Mouse (Mus musculus) neural tube, embryonic 15.5 days (tissue): ENCODE data around the gene Fblim1. TPM values are rescaled to one million over a fixed set of nuclear protein-coding genes. Genes with fewer than 3 reads are reported as not detected.

Experiments
- ATAC-seq: fragments of 200-750 bp; cut with Nextera tagmentation; 2 replicates; pipeline ENCODE4 v1.8.0; 2017; ENCODE audit warnings: mild to moderate bottlenecking, moderate TSS enrichment, moderate library complexity; ENCODE audit not compliant: low FRiP score
- H3K27ac ChIP-seq: fragments of 300-500 bp; sonication (generic); replicated peaks from 2 replicates; pipeline ENCODE4 v1.5.1; 2015; ENCODE audit warnings: mild to moderate bottlenecking, inconsistent platforms
- H3K27me3 ChIP-seq: fragments of 300-500 bp; sonication (generic); replicated peaks from 2 replicates; pipeline ENCODE4 v1.6.1; 2015; ENCODE audit warnings: inconsistent platforms
- H3K36me3 ChIP-seq: fragments of 300-500 bp; sonication (generic); 2 replicates; pipeline ENCODE4 v1.6.1; 2015; ENCODE audit warnings: inconsistent platforms
- H3K4me1 ChIP-seq: fragments of 300-500 bp; sonication (generic); 2 replicates; pipeline ENCODE4 v1.6.1; 2015; ENCODE audit warnings: inconsistent platforms
- H3K4me2 ChIP-seq: fragments of 300-500 bp; sonication (generic); 2 replicates; pipeline ENCODE4 v1.6.1; 2015; ENCODE audit warnings: inconsistent platforms, mild to moderate bottlenecking, moderate library complexity
- H3K4me3 ChIP-seq: fragments of 300-500 bp; sonication (generic); replicated peaks from 2 replicates; pipeline ENCODE4 v1.5.1; 2015; ENCODE audit warnings: mild to moderate bottlenecking, inconsistent platforms
- H3K9ac ChIP-seq: fragments of 300-500 bp; sonication (generic); replicated peaks from 2 replicates; pipeline ENCODE4 v1.6.1; 2015; ENCODE audit warnings: mild to moderate bottlenecking, inconsistent platforms
- H3K9me3 ChIP-seq: fragments of 300-500 bp; sonication (generic); replicated peaks from 2 replicates; pipeline ENCODE4 v1.6.1; 2016; ENCODE audit warnings: inconsistent platforms
- whole genome bisulfite sequencing: fragments of 180-500 bp; shearing (Covaris S2); methylation state at CpG from one replicate; pipeline ENCODE4 v1.1.7; 2015; ENCODE audit warnings: mixed read lengths; 5-methylcytosine and 5-hydroxymethylcytosine counted together
- polyA plus RNA-seq: library from polyadenylated mRNA; unstranded; fragments of >200 nt; fragmentation: Nextera tagmentation; extraction: Ambion mirVana; gene quantifications from 2 replicates; pipeline ENCODE4 v1.2.1, GENCODE M21; 2015

The Fblim1 gene
- polyA plus RNA-seq, 1 experiment from 2014 or later, result 31.0 TPM

- no peak for ATAC-seq
- Histone ChIP-seq H3K4me1 (0 out of 2 replicates have a peak, but pooled peaks cover 3% of the 10 kb centered on the region), H3K27ac (no peak overlapping the region), H3K36me3 (peaks cover 45% of the 10 kb centered on the region), H3K9ac (no peak overlapping the region), H3K4me3 (no peak overlapping the region), H3K9me3 (no peaks in the 10 kb centered on the region), H3K27me3 (no peaks in the 10 kb centered on the region), H3K4me2 (no peak overlapping the region)
- WGBS, result 75% methylated on average over 19 of the region's 19 CpGs
Observed at GRCm38 (mm10) chr4:141624983-141625773, 19.3 kb upstream of the Fblim1 start.

GRCm38 (mm10) chr4:141624134-141624533 is 18.2 kb upstream of the Fblim1 start:
- 0 out of 2 replicates have a peak, but pooled peaks cover 3% of the 10 kb centered on the region for H3K4me1 ChIP-seq
- WGBS, result 93% methylated on average over 8 of the region's 8 CpGs
- no peak overlapping the region for H3K27ac ChIP-seq
- peaks cover 34% of the 10 kb centered on the region for H3K36me3 ChIP-seq
- no peak overlapping the region for H3K4me2 ChIP-seq
- no peaks in the 10 kb centered on the region for H3K9me3 ChIP-seq
- no peak for ATAC-seq
- H3K9ac ChIP-seq, result no peak overlapping the region
- no peaks in the 10 kb centered on the region for H3K27me3 ChIP-seq
- H3K4me3 ChIP-seq, result no peak overlapping the region

GRCm38 (mm10) chr4:141623666-141624065 is 17.8 kb upstream of the Fblim1 start, which contains the start of gene Slc25a34:
Slc25a34 (minus strand) TSS chr4:141623821.
- WGBS, result 53% methylated on average over 1 of the region's 1 CpGs
- H3K4me3 ChIP-seq, result no peak within 1 kb of the TSS
- no peak within 1 kb of the TSS for H3K27ac ChIP-seq
- ATAC-seq, result no peak
- H3K36me3 ChIP-seq, result peaks cover 30% of the 10 kb centered on the region
- H3K4me1 ChIP-seq, result 0 out of 2 replicates have a peak, but pooled peaks cover 3% of the 10 kb centered on the region
- H3K9me3 ChIP-seq, result no peaks in the 10 kb centered on the region
- no peak within 1 kb of the TSS for H3K9ac ChIP-seq
- H3K4me2 ChIP-seq, result no peak within 1 kb of the TSS
- no peaks in the 10 kb centered on the region for H3K27me3 ChIP-seq

GRCm38 (mm10) chr4:141623037-141623436 is 17.1 kb upstream of the Fblim1 start:
- H3K36me3 ChIP-seq, result peaks cover 24% of the 10 kb centered on the region
- H3K4me2 ChIP-seq, result no peak overlapping the region
- H3K4me3 ChIP-seq, result no peak overlapping the region
- 91% methylated on average over 11 of the region's 11 CpGs for WGBS
- no peak for ATAC-seq
- no peak overlapping the region for H3K27ac ChIP-seq
- peaks cover 6% of the 10 kb centered on the region for H3K4me1 ChIP-seq
- no peaks in the 10 kb centered on the region for H3K9me3 ChIP-seq
- H3K9ac ChIP-seq, result no peak overlapping the region
- no peaks in the 10 kb centered on the region; the same call in 1 of the 2 replicates for H3K27me3 ChIP-seq

GRCm38 (mm10) chr4:141622580-141622979 is 16.7 kb upstream of the Fblim1 start:
- no peak overlapping the region for H3K9ac ChIP-seq
- H3K4me1 ChIP-seq, result peaks cover 10% of the 10 kb centered on the region
- H3K27me3 ChIP-seq, result no peaks in the 10 kb centered on the region; the same call in 1 of the 2 replicates
- H3K4me3 ChIP-seq, result no peak overlapping the region
- no peak overlapping the region for H3K4me2 ChIP-seq
- no peak overlapping the region for H3K27ac ChIP-seq
- peaks cover 19% of the 10 kb centered on the region for H3K36me3 ChIP-seq
- no peak for ATAC-seq
- H3K9me3 ChIP-seq, result no peaks in the 10 kb centered on the region
- WGBS, result 94% methylated on average over 5 of the region's 5 CpGs

GRCm38 (mm10) chr4:141622091-141622490 is 16.2 kb upstream of the Fblim1 start:
- Histone ChIP-seq H3K4me3 (no peak overlapping the region), H3K27ac (no peak overlapping the region), H3K9ac (no peak overlapping the region), H3K9me3 (no peaks in the 10 kb centered on the region), H3K4me2 (no peak overlapping the region), H3K27me3 (no peaks in the 10 kb centered on the region; the same call in 1 of the 2 replicates), H3K36me3 (peaks cover 15% of the 10 kb centered on the region), H3K4me1 (peaks cover 15% of the 10 kb centered on the region)
- ATAC-seq, result no peak
- 90% methylated on average over 8 of the region's 8 CpGs for WGBS

- 87% methylated on average over 8 of the region's 8 CpGs for WGBS
- H3K27ac ChIP-seq, result no peak overlapping the region
- no peaks in the 10 kb centered on the region for H3K9me3 ChIP-seq
- no peak overlapping the region for H3K4me3 ChIP-seq
- no peak overlapping the region for H3K4me2 ChIP-seq
- no peak for ATAC-seq
- H3K36me3 ChIP-seq, result peaks cover 10% of the 10 kb centered on the region
- H3K4me1 ChIP-seq, result peaks cover 15% of the 10 kb centered on the region
- H3K27me3 ChIP-seq, result no peaks in the 10 kb centered on the region; the same call in 1 of the 2 replicates
- no peak overlapping the region for H3K9ac ChIP-seq
Observed at GRCm38 (mm10) chr4:141621297-141621696, 15.4 kb upstream of the Fblim1 start.

- 87% methylated on average over 9 of the region's 9 CpGs for WGBS
- ATAC-seq, result no peak
- Histone ChIP-seq H3K36me3 (no peaks in the 10 kb centered on the region), H3K4me1 (peaks cover 15% of the 10 kb centered on the region), H3K27ac (no peak overlapping the region), H3K9ac (no peak overlapping the region), H3K9me3 (no peaks in the 10 kb centered on the region), H3K4me2 (no peak overlapping the region), H3K27me3 (no peaks in the 10 kb centered on the region; the same call in 1 of the 2 replicates), H3K4me3 (no peak overlapping the region)
Observed at GRCm38 (mm10) chr4:141619299-141619883, 13.5 kb upstream of the Fblim1 start.

- H3K36me3 ChIP-seq, result no peaks in the 10 kb centered on the region
- H3K27ac ChIP-seq, result no peak within 1 kb of the TSS
- WGBS, result 30% methylated on average over 19 of the region's 20 CpGs
- peak within 1 kb of the TSS; percentile 48 for H3K4me2 ChIP-seq
- H3K9me3 ChIP-seq, result no peaks in the 10 kb centered on the region
- no peak for ATAC-seq
- H3K27me3 ChIP-seq, result no peaks in the 10 kb centered on the region; the same call in 1 of the 2 replicates
- 0 out of 2 replicates have a peak within 1 kb of the TSS, but pooled peaks have one; percentile 12 for H3K4me3 ChIP-seq
- peak within 1 kb of the TSS; percentile 28; the same call in 1 of the 2 replicates for H3K9ac ChIP-seq
- H3K4me1 ChIP-seq, result peaks cover 13% of the 10 kb centered on the region
Observed at GRCm38 (mm10) chr4:141618565-141619243, 12.8 kb upstream of the Fblim1 start, which contains the start of gene Tmem82. Tmem82 (minus strand) TSS chr4:141618633.

- H3K4me3 ChIP-seq, result 0 out of 2 replicates have a peak overlapping the region, but pooled peaks have one; percentile 12
- no peak; the same call in 1 of the 2 replicates for ATAC-seq
Observed at GRCm38 (mm10) chr4:141617863-141618564, 12.1 kb upstream of the Fblim1 start.

GRCm38 (mm10) chr4:141617299-141617698 is 11.4 kb upstream of the Fblim1 start:
- Histone ChIP-seq H3K4me1 (peaks cover 12% of the 10 kb centered on the region), H3K27me3 (no peaks in the 10 kb centered on the region; the same call in 1 of the 2 replicates), H3K4me3 (0 out of 2 replicates have a peak overlapping the region, but pooled peaks have one; percentile 12), H3K36me3 (no peaks in the 10 kb centered on the region), H3K4me2 (peak overlapping the region; percentile 48), H3K9ac (peak overlapping the region; percentile 28; the same call in 1 of the 2 replicates), H3K9me3 (no peaks in the 10 kb centered on the region), H3K27ac (no peak overlapping the region)
- WGBS, result 5% methylated on average over 20 of the region's 20 CpGs
- no peak for ATAC-seq

More at GRCm38 (mm10) chr4:141617863-141618564, 12.1 kb upstream of the Fblim1 start:
- Histone ChIP-seq H3K4me2 (peak overlapping the region; percentile 48), H3K36me3 (no peaks in the 10 kb centered on the region), H3K4me1 (peaks cover 12% of the 10 kb centered on the region), H3K9ac (peak overlapping the region; percentile 28; the same call in 1 of the 2 replicates), H3K9me3 (no peaks in the 10 kb centered on the region), H3K27me3 (no peaks in the 10 kb centered on the region; the same call in 1 of the 2 replicates), H3K27ac (no peak overlapping the region)
- 14% methylated on average over 22 of the region's 22 CpGs for WGBS
